Mouse (Mus musculus) adrenal gland (tissue): Measurements from ENCODE around the gene Uggt2.

ENCODE experiments used
- intact Hi-C: fragments of 180-260 bp; cut with DNase I; formaldehyde crosslinking; loops from one replicate; pipeline ENCODE4 v1.15.1; 2025

Gene Uggt2

DNA sequence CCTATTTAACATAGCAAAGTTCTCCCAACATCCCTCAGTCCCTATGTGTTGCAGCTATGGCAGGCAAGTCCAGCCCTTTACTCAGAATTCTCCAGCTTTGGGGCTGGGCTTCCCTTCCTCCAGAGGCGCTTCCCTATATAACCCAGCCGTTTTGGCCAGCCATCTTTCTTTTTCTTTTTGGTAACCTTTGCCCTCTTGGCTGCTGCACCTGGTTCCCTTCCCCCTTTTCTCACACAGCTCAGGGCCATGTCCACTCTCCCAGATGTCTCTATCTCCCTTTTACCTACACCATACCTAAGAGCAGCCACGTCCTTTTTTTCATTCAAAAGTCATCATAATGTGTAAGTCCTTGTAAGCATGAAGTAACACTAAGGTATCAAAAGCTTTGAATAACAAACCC lies 163.0 kb downstream of the Uggt2 start:
- intact Hi-C loops, result no loop called here
